Mouse (Mus musculus) left cerebral cortex, adult 2 months (tissue): ENCODE data around the gene Tll2. TPM values are rescaled to one million over a fixed set of nuclear protein-coding genes. Genes with fewer than 3 reads are reported as not detected.

Experiments used
- DNase-seq, 2 experiments: peaks; one replicate each; pipeline ENCODE4 v3.0.0; 2021 to 2022; ENCODE audit warnings: low spot score in 2 of 2, mixed read lengths in 1 of 2; ENCODE audit errors: extremely low spot score in 1 of 2
- H3K27ac ChIP-seq: fragments of 200-600 bp; 2 replicates; pipeline ENCODE4 v1.8.1; 2022
- H3K4me3 ChIP-seq: fragments of 200-600 bp; 2 replicates; pipeline ENCODE4 v1.8.1; 2022
- CTCF ChIP-seq: fragments of 200-600 bp; IDR thresholded peaks from 2 replicates; pipeline ENCODE4 v1.8.1; 2022; ENCODE audit warnings: antibody characterized with exemption, mild to moderate bottlenecking, moderate library complexity
- intact Hi-C: fragments of 180-260 bp; cut with DNase I; formaldehyde crosslinking; loops from one replicate; pipeline ENCODE4 v1.15.1; 2025
- total RNA-seq, 2 experiments: library from RNA; stranded (reverse); gene quantifications; 2 replicates each; pipeline ENCODE4 v1.2.3; 2021

The Tll2 gene
- total RNA-seq, 2 experiments from 2014 or later = 0.68 to 0.84 TPM

DNA sequence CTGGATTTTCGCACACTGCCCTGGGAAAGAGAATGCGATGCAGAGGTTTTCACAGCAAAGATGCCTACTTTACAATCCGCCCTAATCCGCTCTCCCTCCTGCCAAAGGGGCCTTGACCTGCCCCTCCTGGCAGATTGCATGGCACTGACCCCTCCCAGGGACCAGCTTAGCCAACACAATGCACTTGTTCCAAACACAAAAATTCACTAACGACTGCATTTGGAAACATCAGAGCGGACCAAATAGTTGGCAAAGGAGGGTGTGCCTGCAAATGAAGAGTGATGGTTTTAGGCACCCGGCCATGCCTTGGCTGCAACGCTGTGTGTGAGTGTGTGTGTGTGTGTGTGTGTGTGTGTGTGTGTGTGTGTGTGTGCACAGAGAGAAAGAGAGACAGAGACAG, 97.1 kb downstream of the Tll2 start:
- intact Hi-C loops = no loop called here
- no peak for TF ChIP-seq CTCF
- Histone ChIP-seq H3K27ac (no peak overlapping the region), H3K4me3 (no peak overlapping the region)
- DNase-seq = no peak

- DNase-seq = no peak
- Histone ChIP-seq H3K27ac (no peak overlapping the region), H3K4me3 (no peak overlapping the region)
- no peak for TF ChIP-seq CTCF
- intact Hi-C loops = no loop called here
Measured at GRCm38 (mm10) chr19:41108666-41109065, 98.0 kb downstream of the Tll2 start.

GRCm38 (mm10) chr19:41107530-41107929, 99.1 kb downstream of the Tll2 start:
- no peak for TF ChIP-seq CTCF
- intact Hi-C loops = no loop called here
- H3K27ac ChIP-seq = no peak overlapping the region
- no peak for DNase-seq
- no peak overlapping the region for H3K4me3 ChIP-seq

- intact Hi-C loops = loop anchor here (1.0 kb wide), 1 partner anchor 99 kb away; no protein-coding TSS in a partner anchor
- DNase-seq = peak; percentile 29 to 39
- Histone ChIP-seq H3K4me3 (no peak overlapping the region), H3K27ac (no peak overlapping the region)
- TF ChIP-seq CTCF = peak; percentile 83
Measured at GRCm38 (mm10) chr19:41104922-41105321, 101.7 kb downstream of the Tll2 start.

DNA sequence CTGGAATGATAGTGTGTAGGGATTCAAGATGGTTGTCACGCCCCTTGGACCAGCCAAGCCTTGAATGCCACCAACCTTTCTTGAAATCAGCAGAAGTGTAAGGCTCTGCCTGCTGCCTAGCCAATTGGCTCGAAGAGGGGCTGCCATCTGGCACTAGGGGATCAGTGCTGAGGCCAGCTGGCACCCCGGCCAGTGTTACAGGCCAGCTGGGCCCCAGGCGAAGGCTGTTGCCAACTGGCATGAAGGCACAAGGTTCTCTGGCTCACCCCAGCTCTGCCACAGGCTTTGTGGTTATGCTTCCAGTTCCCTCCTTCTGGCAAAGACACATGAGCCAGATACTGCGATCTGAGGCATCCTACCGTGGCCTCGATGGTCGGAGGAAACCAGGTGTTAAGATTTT, 105.2 kb downstream of the Tll2 start:
- no peak overlapping the region for H3K27ac ChIP-seq
- intact Hi-C loops = no loop called here
- DNase-seq = peak; percentile 57 to 67
- no peak overlapping the region for H3K4me3 ChIP-seq
- no peak for TF ChIP-seq CTCF

- H3K27ac ChIP-seq = no peak overlapping the region
- intact Hi-C loops = no loop called here
- H3K4me3 ChIP-seq = no peak overlapping the region
- no peak for TF ChIP-seq CTCF
- no peak for DNase-seq
Measured at GRCm38 (mm10) chr19:41100863-41101262, 105.8 kb downstream of the Tll2 start.

GRCm38 (mm10) chr19:41097038-41097437, 109.6 kb downstream of the Tll2 start:
- Histone ChIP-seq H3K27ac (no peak overlapping the region), H3K4me3 (no peak overlapping the region)
- DNase-seq = no peak
- intact Hi-C loops = no loop called here
- TF ChIP-seq CTCF = no peak

- DNase-seq = no peak
- intact Hi-C loops = no loop called here
- no peak for TF ChIP-seq CTCF
- Histone ChIP-seq H3K4me3 (no peak overlapping the region), H3K27ac (no peak overlapping the region)
Measured at GRCm38 (mm10) chr19:41091901-41092300, 114.7 kb downstream of the Tll2 start.

GRCm38 (mm10) chr19:41089833-41090232, 116.8 kb downstream of the Tll2 start:
- intact Hi-C loops = loop anchor here (5.0 to 10.0 kb wide), 4 partner anchors 117 to 672 kb away; partner anchors contain the start of gene Tll2

GRCm38 (mm10) chr19:41088491-41088890, 118.1 kb downstream of the Tll2 start:
- TF ChIP-seq CTCF = no peak
- intact Hi-C loops = loop anchor here (5.0 to 10.0 kb wide), 4 partner anchors 119 to 674 kb away; partner anchors contain the start of gene Tll2
- no peak for DNase-seq
- H3K27ac ChIP-seq = no peak overlapping the region
- peak overlapping the region; percentile 24; the same call in 1 of the 2 replicates for H3K4me3 ChIP-seq

More at GRCm38 (mm10) chr19:41089833-41090232, 116.8 kb downstream of the Tll2 start:
- peak; percentile 85 for TF ChIP-seq CTCF
- H3K27ac ChIP-seq = no peak overlapping the region
- peak; percentile 54 to 71 for DNase-seq
- H3K4me3 ChIP-seq = no peak overlapping the region

- no peak for DNase-seq
- TF ChIP-seq CTCF = no peak
- no peak overlapping the region for H3K4me3 ChIP-seq
- H3K27ac ChIP-seq = no peak overlapping the region
- intact Hi-C loops = loop anchor here (5.0 to 10.0 kb wide), 4 partner anchors 119 to 674 kb away; partner anchors contain the start of gene Tll2
Measured at GRCm38 (mm10) chr19:41087901-41088300, 118.7 kb downstream of the Tll2 start.

DNA sequence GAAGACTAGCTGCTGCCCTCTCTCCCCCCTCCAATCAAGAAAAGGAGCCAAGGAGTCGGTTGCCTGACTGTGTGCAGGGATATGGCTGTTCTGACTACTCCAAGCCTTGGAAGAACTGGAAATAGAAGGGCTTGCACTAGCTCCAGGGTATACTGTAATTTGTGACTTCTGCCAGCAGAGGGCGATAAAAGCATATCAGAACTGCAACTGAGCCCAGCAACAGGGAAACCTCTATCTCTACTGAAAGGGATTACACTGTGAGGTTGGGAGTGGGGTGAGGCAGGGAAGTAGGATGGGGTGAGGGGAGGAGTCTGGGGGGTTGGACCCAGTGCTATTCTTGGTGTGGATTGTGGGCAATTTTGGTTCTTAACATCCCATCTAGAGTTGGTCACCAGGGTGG, 119.9 kb downstream of the Tll2 start:
- peak; percentile 79 to 80 for DNase-seq
- intact Hi-C loops = loop anchor here (5.0 to 10.0 kb wide), 4 partner anchors 121 to 676 kb away; partner anchors contain the start of gene Tll2
- Histone ChIP-seq H3K4me3 (no peak overlapping the region), H3K27ac (no peak overlapping the region)
- TF ChIP-seq CTCF = peak; percentile 76

- TF ChIP-seq CTCF = no peak
- intact Hi-C loops = loop anchor here (5.0 to 10.0 kb wide), 4 partner anchors 121 to 676 kb away; partner anchors contain the start of gene Tll2
- no peak for DNase-seq
- Histone ChIP-seq H3K27ac (no peak overlapping the region), H3K4me3 (no peak overlapping the region)
Measured at GRCm38 (mm10) chr19:41086289-41086688, 120.3 kb downstream of the Tll2 start.
